Mouse (Mus musculus): Measurements from ENCODE around the gene Acad8. TPM values are rescaled to one million over a fixed set of nuclear protein-coding genes. Genes with fewer than 3 reads are reported as not detected.

The Acad8 gene
- 14.5 and 21.5 TPM in 2 replicates for polyA plus RNA-seq (2012; rRNA removed)

DNA sequence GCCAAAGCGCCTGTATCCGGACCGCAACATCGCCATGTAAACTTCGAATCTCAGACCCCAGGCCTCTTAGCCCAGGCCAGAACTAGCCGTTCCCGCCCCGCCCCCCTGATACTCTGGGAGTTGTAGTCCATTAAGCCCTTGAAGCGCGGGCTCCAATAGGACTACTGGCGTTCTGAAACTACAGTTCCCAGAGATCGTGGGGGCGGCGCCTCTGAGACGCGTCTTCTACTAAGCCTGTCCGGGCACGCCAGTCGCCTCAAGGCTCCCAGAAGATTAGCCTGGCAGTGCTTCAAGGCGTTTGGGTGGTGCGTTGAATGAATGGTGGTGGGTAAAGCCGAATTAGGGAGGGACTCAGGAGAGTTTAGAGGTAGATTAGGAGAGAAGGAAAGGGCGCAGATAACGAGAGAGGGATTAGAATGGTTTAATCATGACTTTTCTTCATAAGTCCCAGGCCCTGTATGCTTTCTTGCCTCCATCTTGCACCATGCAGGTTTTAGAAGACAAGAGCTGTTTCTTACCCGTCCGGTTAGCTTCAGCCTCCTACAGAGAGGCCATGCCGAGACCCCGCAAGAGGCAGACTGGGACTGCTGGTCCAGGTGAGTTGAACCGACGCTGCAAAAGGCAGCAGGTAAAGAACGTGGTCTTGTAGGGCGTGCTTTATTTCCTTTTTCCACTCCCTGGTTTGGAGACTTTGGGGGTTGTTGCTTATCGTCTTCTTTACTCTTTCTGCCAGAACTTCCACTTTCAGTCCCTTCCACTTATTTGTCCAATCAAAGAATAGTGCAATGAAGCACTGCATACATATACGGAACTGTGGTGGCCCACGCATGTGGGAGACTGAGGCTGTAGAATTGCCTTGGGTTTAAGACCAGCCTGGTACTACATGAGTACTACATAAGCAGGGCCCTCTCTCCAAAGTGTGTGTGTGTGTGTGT is at the start of gene Acad8, which contains the start of gene Thyn1:
Gene Acad8, minus strand, starts transcription at position 106 of the 935 bp plus-strand sequence.
Gene Thyn1, plus strand, starts transcription at position 250 of the 935 bp plus-strand sequence.
- no peaks in the 10 kb centered on the region for H3K27me3 ChIP-seq (ENCODE audit: control insufficient read depth, insufficient read depth, low read length)
- peaks cover 11% of the 10 kb centered on the region for H3K36me3 ChIP-seq (ENCODE audit: control insufficient read depth, insufficient read depth, low read length)
- no peak within 1 kb of the TSS for H3K27ac ChIP-seq (ENCODE audit: control insufficient read depth, insufficient read depth, low read length)
- 0 out of 2 replicates have a peak, but pooled peaks have one; percentile 11 for TF ChIP-seq CTCF (IDR thresholded peaks at IDR 0.05; ENCODE audit: borderline replicate concordance, control insufficient read depth, extremely low read depth, insufficient read depth, low read length, poor library complexity)
- no peak for TF ChIP-seq POLR2A (IDR thresholded peaks at IDR 0.05; ENCODE audit: control insufficient read depth, extremely low read depth, insufficient read depth, low read length, poor library complexity)
- no peaks in the 10 kb centered on the region for H3K4me1 ChIP-seq (replicated peaks; ENCODE audit: control insufficient read depth, insufficient read depth, low read length)
- peak within 1 kb of the TSS; percentile 83 for H3K4me3 ChIP-seq (ENCODE audit: control insufficient read depth, insufficient read depth, low read length)
- peak; percentile 93 for DNase-seq
- under 1% methylated on average over 35 of the region's 35 CpGs for WGBS

DNA sequence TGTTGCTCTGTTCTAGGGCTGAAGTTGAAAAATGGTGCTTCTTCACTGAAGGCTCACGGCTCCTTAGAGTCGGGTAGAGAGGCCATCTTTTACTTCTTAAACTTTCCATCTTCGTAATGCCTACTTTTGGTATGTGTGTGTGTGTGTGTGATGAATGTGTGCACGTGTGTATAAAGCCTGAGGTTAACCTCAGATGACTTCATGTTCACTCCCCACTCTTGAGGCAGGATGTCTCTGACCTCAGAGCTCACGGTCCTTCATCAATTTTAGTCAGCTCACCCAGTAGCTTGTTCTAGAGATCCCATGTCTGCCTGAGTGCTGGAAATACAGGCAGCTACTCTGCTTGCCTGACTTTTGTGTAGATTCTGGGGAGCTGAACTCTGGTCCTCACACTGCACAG is 44.5 kb upstream of the Acad8 start:
- Histone ChIP-seq H3K4me3 (ENCODE audit: control insufficient read depth, insufficient read depth, low read length) (no peak overlapping the region), H3K4me1 (replicated peaks; ENCODE audit: control insufficient read depth, insufficient read depth, low read length) (no peaks in the 10 kb centered on the region), H3K27me3 (ENCODE audit: control insufficient read depth, insufficient read depth, low read length) (no peaks in the 10 kb centered on the region), H3K36me3 (ENCODE audit: control insufficient read depth, insufficient read depth, low read length) (peaks cover 83% of the 10 kb centered on the region), H3K27ac (ENCODE audit: control insufficient read depth, insufficient read depth, low read length) (no peak overlapping the region)
- 52% methylated on average over 5 of the region's 5 CpGs for WGBS
- DNase-seq = no peak
- TF ChIP-seq POLR2A (IDR thresholded peaks at IDR 0.05; ENCODE audit: control insufficient read depth, extremely low read depth, insufficient read depth, low read length, poor library complexity) = no peak
- no peak for TF ChIP-seq CTCF (IDR thresholded peaks at IDR 0.05; ENCODE audit: borderline replicate concordance, control insufficient read depth, extremely low read depth, insufficient read depth, low read length, poor library complexity)

GRCm38 (mm10) chr9:27030763-27031100 is 31.4 kb upstream of the Acad8 start:
- Histone ChIP-seq H3K4me3 (ENCODE audit: control insufficient read depth, insufficient read depth, low read length) (peak overlapping the region; percentile 64), H3K27me3 (ENCODE audit: control insufficient read depth, insufficient read depth, low read length) (no peaks in the 10 kb centered on the region), H3K4me1 (replicated peaks; ENCODE audit: control insufficient read depth, insufficient read depth, low read length) (peaks cover 7% of the 10 kb centered on the region), H3K36me3 (ENCODE audit: control insufficient read depth, insufficient read depth, low read length) (no peaks in the 10 kb centered on the region), H3K27ac (ENCODE audit: control insufficient read depth, insufficient read depth, low read length) (no peak overlapping the region)
- no peak for DNase-seq
- WGBS = under 1% methylated on average over 17 of the region's 17 CpGs
- no peak for TF ChIP-seq POLR2A (IDR thresholded peaks at IDR 0.05; ENCODE audit: control insufficient read depth, extremely low read depth, insufficient read depth, low read length, poor library complexity)
- no peak for TF ChIP-seq CTCF (IDR thresholded peaks at IDR 0.05; ENCODE audit: borderline replicate concordance, control insufficient read depth, extremely low read depth, insufficient read depth, low read length, poor library complexity)

DNA sequence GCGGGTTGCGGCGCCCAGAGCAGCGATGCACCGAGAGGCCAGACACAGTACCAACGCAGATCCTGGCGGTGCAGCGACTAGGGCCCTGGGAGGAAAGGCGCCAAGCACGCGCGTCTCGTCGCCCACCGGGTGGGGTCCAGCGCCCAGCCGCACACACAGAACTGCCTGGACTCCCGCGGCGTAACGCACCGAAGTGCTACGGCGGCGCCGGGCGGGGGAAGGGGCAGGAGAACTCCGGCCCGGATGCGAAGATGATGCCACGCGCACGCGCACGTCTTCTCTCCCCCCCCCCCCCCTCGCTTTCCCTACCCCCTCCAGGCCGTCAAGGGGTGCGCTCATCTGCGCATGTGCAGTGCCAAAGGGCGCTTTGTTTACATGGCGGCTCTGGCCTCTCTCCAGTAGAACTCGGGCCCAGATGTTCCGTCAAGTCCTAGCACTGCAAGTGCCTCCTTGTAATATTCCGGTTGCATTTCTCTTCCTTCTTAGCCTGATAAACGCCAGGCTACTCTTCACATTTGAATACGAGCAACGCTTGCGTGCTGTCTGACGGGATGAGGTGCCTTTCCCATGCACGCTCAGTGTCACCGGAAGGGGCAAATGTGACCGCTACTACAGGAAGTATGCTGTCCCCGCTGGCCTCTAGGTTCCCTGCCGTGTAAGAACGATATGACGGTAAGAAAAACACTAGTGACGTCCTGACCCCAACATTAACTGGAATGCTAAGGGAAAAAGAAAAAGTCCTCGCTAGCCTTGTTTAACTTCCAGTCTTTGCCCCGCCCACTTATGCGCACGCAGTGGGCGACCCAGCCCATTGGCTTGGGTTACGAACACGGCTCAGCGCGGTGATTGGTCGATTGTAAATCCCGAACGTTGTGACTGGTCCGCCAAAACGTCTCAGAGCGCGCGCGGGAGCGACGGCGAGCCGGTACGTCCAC is 30.7 kb upstream of the Acad8 start, which contains the start of the genes Vps26b and Ncapd3:
Gene Vps26b, minus strand, starts transcription at position 238 of the 935 bp plus-strand sequence.
Gene Ncapd3, plus strand, starts transcription at position 348 of the 935 bp plus-strand sequence.
- WGBS = under 1% methylated on average over 73 of the region's 80 CpGs

GRCm38 (mm10) chr9:27029022-27029827 is 29.9 kb upstream of the Acad8 start:
- Histone ChIP-seq H3K36me3 (ENCODE audit: control insufficient read depth, insufficient read depth, low read length) (no peaks in the 10 kb centered on the region), H3K27ac (ENCODE audit: control insufficient read depth, insufficient read depth, low read length) (peak overlapping the region; percentile 2), H3K4me1 (replicated peaks; ENCODE audit: control insufficient read depth, insufficient read depth, low read length) (peaks cover 10% of the 10 kb centered on the region), H3K27me3 (ENCODE audit: control insufficient read depth, insufficient read depth, low read length) (no peaks in the 10 kb centered on the region), H3K4me3 (ENCODE audit: control insufficient read depth, insufficient read depth, low read length) (peak overlapping the region; percentile 64)
- TF ChIP-seq CTCF (IDR thresholded peaks at IDR 0.05; ENCODE audit: borderline replicate concordance, control insufficient read depth, extremely low read depth, insufficient read depth, low read length, poor library complexity) (0 out of 2 replicates have a peak, but pooled peaks have one; percentile 24), POLR2A (IDR thresholded peaks at IDR 0.05; ENCODE audit: control insufficient read depth, extremely low read depth, insufficient read depth, low read length, poor library complexity) (no peak)
- peak; percentile 68 for DNase-seq
- under 1% methylated on average over 52 of the region's 52 CpGs for WGBS

More for the DNA sequence above, 30.7 kb upstream of the Acad8 start, which contains the start of the genes Vps26b and Ncapd3:
- TF ChIP-seq CTCF (IDR thresholded peaks at IDR 0.05; ENCODE audit: borderline replicate concordance, control insufficient read depth, extremely low read depth, insufficient read depth, low read length, poor library complexity) (no peak), POLR2A (IDR thresholded peaks at IDR 0.05; ENCODE audit: control insufficient read depth, extremely low read depth, insufficient read depth, low read length, poor library complexity) (peak; percentile 91)
- Histone ChIP-seq H3K27ac (ENCODE audit: control insufficient read depth, insufficient read depth, low read length) (peak within 1 kb of the TSS; percentile 72), H3K36me3 (ENCODE audit: control insufficient read depth, insufficient read depth, low read length) (no peaks in the 10 kb centered on the region), H3K4me3 (ENCODE audit: control insufficient read depth, insufficient read depth, low read length) (peak within 1 kb of the TSS; percentile 64), H3K4me1 (replicated peaks; ENCODE audit: control insufficient read depth, insufficient read depth, low read length) (peaks cover 7% of the 10 kb centered on the region), H3K27me3 (ENCODE audit: control insufficient read depth, insufficient read depth, low read length) (no peaks in the 10 kb centered on the region)
- peak; percentile 93 for DNase-seq

All from thymus, adult 2 months (tissue).